Mouse (Mus musculus) brain, embryonic 14.5 days (tissue): ENCODE results near the gene Cpz. TPM values are rescaled to one million over a fixed set of nuclear protein-coding genes. Genes with fewer than 3 reads are reported as not detected.

ENCODE experiments used
- DNase-seq: peaks from one replicate; pipeline ENCODE4 v3.0.0-alpha.2; 2011; ENCODE audit warnings: low read depth
- CTCF ChIP-seq: fragments of 200-500 bp; IDR thresholded peaks from 2 replicates; pipeline ENCODE4 v1.5.1; 2012; ENCODE audit warnings: inconsistent platforms, mild to moderate bottlenecking, moderate library complexity, borderline replicate concordance; ENCODE audit not compliant: insufficient read depth, insufficient read length; ENCODE audit errors: extremely low read depth
- POLR2A ChIP-seq: fragments of 200-500 bp; IDR thresholded peaks from 2 replicates; pipeline ENCODE4 v1.6.1; 2012; ENCODE audit warnings: mild to moderate bottlenecking, inconsistent platforms, borderline replicate concordance; ENCODE audit not compliant: poor library complexity, insufficient read depth, insufficient read length, severe bottlenecking; ENCODE audit errors: extremely low read depth
- polyA plus RNA-seq: library from polyadenylated mRNA; depleted of rRNA; stranded (reverse); fragments of >200 nt; gene quantifications from 2 replicates; pipeline ENCODE4 v1.2.3, GENCODE M21; 2012

Gene Cpz
- polyA plus RNA-seq, 1 experiment, result 4.4 TPM

DNA sequence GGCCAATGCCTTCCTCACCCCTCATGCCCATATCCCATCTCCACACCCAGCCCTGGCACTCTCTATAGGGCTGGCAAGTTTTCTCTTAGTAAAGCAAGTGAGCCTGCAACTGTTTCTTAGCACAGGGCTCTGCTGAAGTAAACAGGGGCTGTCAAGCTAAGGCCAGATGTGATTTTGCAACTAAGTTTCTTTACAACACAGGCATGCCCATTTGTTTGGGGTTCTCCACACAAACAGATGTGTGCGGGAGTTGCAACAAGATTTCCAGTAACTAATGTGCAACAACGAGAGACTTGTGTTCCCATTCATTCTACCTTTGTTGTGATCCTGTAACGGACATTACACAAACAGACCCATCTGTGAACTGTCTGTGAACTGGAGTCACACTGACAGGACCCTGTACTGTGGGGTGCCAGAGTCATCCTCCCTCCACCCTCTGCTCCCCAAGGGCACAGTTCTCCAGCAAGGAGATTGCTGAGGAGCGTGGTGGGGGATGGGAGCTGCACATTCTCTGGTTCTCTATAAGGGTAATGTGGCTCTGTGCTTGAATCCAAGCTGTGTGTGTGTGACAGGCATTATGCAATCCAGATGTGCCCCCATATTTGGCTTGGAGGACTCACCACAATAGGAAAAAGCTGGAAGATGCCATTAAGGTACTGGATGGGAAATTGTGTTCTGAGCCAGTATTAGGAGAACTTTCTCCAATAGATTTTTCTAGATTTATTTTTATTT is 15.7 kb upstream of the Cpz start:
- DNase-seq, result no peak

DNA sequence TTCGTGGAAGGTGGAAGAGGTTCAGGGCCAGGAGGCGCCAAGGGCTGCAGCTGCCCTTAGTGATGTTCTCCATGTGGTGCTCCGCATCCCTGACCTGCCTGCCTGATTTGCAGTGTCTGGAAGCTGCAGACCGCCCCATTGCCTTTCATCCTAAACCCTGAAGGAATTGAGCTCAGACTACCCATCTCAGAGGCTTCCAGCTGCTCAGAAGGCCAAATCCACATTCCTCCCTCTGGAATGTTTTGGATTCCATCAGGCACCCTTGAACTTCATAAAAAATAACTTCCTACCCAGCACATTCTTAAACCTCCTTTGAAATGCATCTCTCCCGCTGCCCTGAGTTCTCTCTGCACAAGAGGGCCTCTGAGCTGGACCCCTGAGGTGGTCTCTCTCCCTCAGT is 15.1 kb upstream of the Cpz start:
- no peak for DNase-seq
- TF ChIP-seq POLR2A (no peak), CTCF (no peak)

More for the DNA sequence above, 15.7 kb upstream of the Cpz start:
- TF ChIP-seq POLR2A (no peak), CTCF (no peak)

DNA sequence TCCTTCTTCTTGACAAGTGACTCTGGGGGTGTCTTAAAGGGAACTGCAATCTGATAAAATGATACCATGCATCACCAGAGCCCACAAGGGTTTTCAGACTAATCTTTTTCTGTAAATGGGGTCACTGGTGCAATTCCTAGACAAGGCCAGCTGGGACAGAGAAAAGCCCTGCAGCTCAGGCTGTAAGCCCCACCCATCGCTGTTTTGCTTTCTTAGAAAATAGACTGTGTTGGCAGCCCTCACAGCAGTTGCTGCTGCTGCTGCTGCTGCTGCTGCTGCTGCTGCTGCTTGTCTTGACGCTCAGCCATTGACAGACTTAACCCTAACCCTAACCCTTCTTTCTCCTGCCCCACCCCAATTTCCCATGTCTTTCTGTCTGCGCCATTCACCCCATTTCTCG is 14.1 kb upstream of the Cpz start:
- peak; percentile 21 for DNase-seq
- no peak for TF ChIP-seq CTCF
- no peak for TF ChIP-seq POLR2A

DNA sequence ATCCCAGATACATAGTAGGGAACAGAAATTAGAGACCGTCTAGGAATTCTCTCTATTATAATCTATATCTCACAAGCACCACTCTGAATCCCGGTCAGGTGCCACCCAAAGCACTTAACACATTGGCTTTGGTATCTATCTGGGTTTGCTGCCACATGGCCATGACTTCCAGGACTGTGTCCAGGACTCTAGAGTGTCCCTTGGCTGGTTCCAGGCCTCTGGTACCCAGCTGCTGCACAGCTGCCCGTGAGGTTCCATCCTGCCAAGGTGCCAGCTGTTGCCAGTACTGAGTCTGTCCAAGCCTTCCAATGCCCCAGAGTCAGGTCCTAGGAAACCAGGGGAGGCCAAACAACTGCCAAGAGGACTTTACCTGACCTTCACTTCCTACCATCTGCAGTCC is 12.5 kb upstream of the Cpz start:
- TF ChIP-seq POLR2A, result no peak
- no peak for TF ChIP-seq CTCF
- no peak for DNase-seq

DNA sequence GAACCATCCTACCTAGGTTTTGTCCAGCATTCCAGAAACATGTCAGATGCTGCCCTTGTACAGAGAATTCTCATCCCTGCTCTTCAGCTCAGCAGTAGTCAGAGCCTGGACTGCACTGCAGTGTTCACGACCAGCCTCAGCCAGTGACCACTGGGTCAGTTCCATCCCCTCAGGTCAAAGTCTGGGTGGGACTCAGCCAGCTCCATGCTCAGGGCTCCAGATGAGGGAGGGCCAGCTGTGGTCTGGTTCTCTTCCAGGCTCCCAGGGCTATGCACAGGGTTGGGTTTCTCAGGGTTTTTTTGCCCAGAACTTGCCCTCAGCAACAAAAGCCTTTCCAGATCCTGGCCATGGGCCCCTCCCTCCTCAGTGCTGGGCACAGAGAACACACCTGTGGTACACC is 12.0 kb upstream of the Cpz start:
- DNase-seq, result no peak
- TF ChIP-seq POLR2A (no peak), CTCF (no peak)

DNA sequence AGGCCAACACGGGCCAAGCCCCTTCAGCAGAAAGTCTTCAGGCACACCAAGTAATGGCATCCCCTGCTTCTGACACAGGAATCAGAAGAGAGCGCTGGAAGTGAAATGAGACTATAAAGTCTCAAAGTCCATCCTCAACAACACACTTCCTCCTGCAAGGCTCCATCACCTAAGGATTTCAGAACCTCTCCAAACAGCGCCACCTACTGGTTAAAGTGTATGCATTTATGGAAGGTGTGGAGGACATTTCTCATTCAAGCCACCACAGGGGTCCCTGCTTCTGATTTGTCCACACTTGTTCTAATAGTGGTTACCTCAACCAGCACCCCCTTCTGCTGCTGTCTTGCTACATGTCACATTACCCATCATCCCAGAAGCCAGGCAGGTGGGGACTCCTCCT is 10.8 kb upstream of the Cpz start:
- no peak for DNase-seq
- peak; percentile 24; the same call in 1 of the 2 replicates for TF ChIP-seq CTCF
- no peak for TF ChIP-seq POLR2A

DNA sequence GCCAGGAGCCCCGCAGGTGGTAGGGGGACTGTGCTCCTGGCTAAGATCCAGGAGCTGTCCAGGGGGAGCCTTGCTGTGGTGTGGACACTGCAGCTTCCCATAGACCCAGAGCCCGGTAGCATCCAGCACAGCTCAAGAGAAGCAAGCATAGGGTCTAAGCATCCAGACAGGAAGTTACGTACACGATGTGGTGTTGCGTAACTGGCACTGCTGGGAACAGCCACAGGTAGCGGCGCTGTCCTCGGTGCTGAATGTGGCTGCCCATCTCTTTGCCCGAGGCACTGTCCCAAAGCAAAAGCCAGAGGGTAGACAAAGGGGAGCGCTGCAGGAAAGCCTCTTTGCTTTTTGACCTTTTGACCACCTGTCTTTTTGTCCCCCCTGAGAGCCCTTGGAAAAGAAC is 6.1 kb upstream of the Cpz start:
- TF ChIP-seq CTCF (no peak), POLR2A (no peak)
- peak; percentile 10 for DNase-seq

DNA sequence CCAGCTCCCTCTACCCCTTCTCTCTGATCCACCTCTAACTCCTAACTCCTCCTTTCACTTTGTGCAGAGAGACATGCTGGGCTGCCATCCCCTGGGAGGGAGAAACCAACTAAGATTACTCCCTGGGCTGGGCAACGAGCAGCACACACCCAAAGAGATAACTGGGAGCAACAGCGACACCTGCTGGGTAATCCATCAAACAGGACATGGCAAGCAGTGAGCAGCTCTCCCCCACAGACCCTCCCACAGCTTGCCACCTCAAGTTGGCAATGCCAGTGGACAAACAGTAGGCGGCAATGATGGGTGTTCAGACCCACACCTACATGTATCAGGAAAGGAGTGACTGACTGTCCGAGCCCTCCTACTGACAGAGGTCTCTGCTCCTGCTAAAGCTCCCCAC is 4.9 kb upstream of the Cpz start:
- peak; percentile 69 for DNase-seq
- TF ChIP-seq CTCF (peak; percentile 77), POLR2A (no peak)

DNA sequence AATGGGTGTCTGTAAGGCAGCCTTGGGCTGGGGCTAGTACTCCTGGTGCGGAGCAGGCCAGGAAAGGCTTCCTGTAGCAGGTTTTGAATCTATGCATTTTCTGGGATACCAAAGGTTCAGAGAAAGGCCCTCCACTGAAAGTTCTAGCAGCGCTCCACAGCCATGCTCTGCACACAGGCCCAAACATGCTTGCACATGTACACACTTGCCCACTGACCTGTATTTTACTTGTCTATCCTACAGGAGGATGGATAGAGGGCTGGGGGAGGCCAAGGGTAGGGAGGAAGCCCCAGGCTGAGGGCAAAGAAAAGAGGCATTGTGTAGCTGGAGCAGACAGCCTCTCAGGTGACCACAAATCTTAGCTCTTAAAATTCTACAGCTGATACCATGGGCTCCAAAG is 1.1 kb downstream of the Cpz start:
- TF ChIP-seq POLR2A (no peak), CTCF (no peak)
- DNase-seq, result no peak

DNA sequence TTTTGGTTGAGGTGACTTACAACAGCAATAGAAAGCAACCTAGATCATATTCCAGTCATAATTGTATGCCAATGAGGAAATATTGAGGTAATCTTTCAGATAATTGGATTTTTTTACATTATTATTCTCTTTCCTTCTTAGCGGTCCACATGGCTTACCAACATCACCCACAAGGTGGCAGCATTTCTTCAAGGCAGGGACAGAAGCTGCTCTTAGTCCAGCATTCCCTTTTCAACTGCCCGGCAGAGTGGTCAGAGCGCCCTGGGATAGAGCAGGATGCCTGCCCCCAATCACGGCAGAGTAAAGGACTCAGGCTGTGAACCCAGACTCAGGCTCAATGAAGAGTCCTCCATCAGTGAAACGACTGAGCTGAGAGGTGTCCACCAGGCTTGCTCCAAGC is 1.8 kb downstream of the Cpz start:
- peak; percentile 79 for DNase-seq
- peak; percentile 81 for TF ChIP-seq CTCF
- TF ChIP-seq POLR2A, result no peak

DNA sequence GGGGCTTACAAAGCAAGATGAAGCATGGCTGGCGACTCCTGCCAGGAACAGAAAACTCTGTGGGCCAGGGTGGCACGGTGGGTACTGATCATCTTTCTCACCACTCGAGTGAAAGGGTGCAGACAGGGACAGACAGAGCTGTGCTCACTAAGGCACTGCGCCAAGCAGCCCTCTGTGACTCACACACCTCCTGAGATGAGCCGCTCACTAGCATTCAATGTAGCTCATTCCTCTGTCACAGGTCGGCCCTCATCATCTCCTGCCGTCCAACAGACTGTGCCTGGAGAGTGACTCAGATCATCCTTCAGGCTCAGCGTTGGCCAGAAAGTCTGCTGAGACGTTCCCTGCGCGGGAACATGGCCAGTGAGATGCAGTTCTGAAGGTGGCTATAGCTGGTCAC is 8.7 kb downstream of the Cpz start:
- no peak for DNase-seq
- no peak for TF ChIP-seq POLR2A
- TF ChIP-seq CTCF, result no peak

DNA sequence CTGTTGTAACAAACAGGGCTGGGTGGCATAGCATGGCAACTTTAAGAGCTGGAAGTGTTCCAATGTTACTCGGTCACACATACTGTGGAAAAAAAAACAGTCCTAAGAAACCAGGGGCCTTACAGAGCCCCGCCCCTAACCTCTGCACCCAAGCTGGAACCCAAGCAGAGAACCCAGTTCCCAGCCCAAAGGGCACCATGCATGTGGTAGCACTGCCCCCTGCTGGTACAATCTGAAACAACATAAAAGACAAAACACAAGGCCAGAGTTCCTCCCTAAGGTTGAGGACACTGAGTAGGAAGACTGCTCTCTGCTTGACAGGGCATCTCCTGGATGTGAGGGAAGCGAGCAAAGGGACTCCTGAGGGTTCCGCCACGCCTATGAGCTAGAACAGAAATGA is 14.9 kb downstream of the Cpz start:
- peak; percentile 78 for DNase-seq
- TF ChIP-seq POLR2A (no peak), CTCF (peak; percentile 91)

DNA sequence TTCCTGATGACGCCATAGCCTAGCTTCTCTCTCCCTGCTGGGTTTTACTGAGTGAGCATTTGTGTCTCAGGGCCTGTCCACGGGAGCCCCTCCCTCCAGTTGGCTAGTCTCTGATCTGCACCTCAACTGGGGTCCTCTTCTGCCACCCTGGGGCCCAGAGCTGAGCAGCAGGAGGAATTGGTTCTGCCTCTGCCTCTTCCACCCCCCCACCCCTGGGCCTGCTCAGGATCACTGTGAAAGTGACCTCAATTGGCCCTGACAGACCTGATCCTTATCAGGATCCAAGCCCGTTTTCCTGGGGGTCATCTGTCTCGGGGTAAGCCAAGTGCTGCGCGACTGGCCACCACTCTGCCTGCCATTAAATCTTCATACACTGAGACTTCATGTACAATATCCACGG is 20.5 kb downstream of the Cpz start:
- TF ChIP-seq CTCF (no peak), POLR2A (no peak)
- no peak for DNase-seq

DNA sequence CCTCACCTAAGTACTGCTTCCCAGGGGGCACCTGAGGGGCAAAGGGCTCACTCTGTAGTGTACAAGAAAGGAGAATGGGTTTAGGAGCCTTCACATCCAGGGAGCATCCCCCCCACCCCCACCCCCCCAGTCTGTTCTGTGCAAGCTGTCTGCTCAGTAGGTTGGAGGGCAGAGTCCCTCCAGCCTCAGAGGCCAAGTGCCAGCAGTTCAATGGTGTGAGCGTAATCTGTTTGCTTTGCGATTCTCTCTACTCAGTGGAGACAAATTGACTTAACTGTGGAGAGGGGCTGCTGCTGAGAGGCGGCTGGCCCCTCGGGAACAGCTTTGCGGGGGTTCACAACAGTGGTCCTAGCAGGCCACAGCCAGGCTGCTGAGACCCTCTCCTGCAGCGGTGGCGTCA is 28.2 kb downstream of the Cpz start:
- no peak for DNase-seq
- TF ChIP-seq CTCF (no peak), POLR2A (no peak)
